Mouse (Mus musculus) gastrocnemius, adult 2 months (tissue): ENCODE results near the gene Spg20. TPM values are rescaled to one million over a fixed set of nuclear protein-coding genes. Genes with fewer than 3 reads are reported as not detected.

Experiments
- DNase-seq: peaks from one replicate; pipeline ENCODE4 v3.0.0; 2022
- H3K27ac ChIP-seq: fragments of 200-600 bp; 2 replicates; pipeline ENCODE4 v1.8.1; 2022; ENCODE audit warnings: mild to moderate bottlenecking
- H3K4me3 ChIP-seq: fragments of 200-600 bp; 2 replicates; pipeline ENCODE4 v1.8.1; 2022; ENCODE audit warnings: mild to moderate bottlenecking, moderate library complexity
- CTCF ChIP-seq: fragments of 200-600 bp; IDR thresholded peaks from 2 replicates; pipeline ENCODE4 v1.8.1; 2022; ENCODE audit warnings: antibody characterized with exemption, mild to moderate bottlenecking, moderate library complexity
- intact Hi-C: fragments of 180-260 bp; cut with DNase I; formaldehyde crosslinking; loops from one replicate; pipeline ENCODE4 v1.15.1; 2025
- long read RNA-seq, 2 experiments: library from polyadenylated mRNA; stranded (forward); transcript quantifications; one replicate each; pipeline ENCODE4 v2.0.0; 2021
- total RNA-seq, 2 experiments: library from RNA; stranded (reverse); gene quantifications; 2 replicates each; pipeline ENCODE4 v1.2.3; 2021

The Spg20 gene
- 10 to 100 TPM; 34.0 to 41.1 TPM for total RNA-seq
- long read RNA-seq, experiment 1, transcript Spg20-202 (8 exons, 3,567 nt): minor isoform, 19 of 69 reads
- long read RNA-seq, experiment 1, transcript Spg20-201 (9 exons, 3,770 nt): major isoform, 45 of 69 reads
- long read RNA-seq, experiment 1, partial matches to known transcripts: 2 of 69 reads
- long read RNA-seq, experiment 1, other reads (novel, unspliced or antisense): 2 of 69 reads
- long read RNA-seq, experiment 2, transcript Spg20-201 (9 exons, 3,770 nt): major isoform, 36 of 53 reads
- long read RNA-seq, experiment 2, transcript Spg20-202 (8 exons, 3,567 nt): minor isoform, 12 of 53 reads
- long read RNA-seq, experiment 2, partial matches to known transcripts: 2 of 53 reads
- long read RNA-seq, experiment 2, other reads (novel, unspliced or antisense): 2 of 53 reads

GRCm38 (mm10) chr3:55111935-55112709 lies at the start of gene Spg20:
TSS of gene Spg20 (plus strand) at chr3:55112108.
- peak; percentile 100 for TF ChIP-seq CTCF
- intact Hi-C loops: loop anchor here (1.0 kb wide), 1 partner anchor 32 kb away; no protein-coding TSS in a partner anchor
- peak; percentile 98 for DNase-seq
- Histone ChIP-seq H3K27ac (peak within 1 kb of the TSS; percentile 95), H3K4me3 (peak within 1 kb of the TSS; percentile 84)

GRCm38 (mm10) chr3:55062653-55063052 lies 49.3 kb upstream of the Spg20 start:
- intact Hi-C loops: loop anchor here (5.0 kb wide), 1 partner anchor 255 kb away; the partner anchor contains the start of gene Rfxap
- Histone ChIP-seq H3K27ac (no peak overlapping the region), H3K4me3 (no peak overlapping the region)
- no peak for TF ChIP-seq CTCF
- DNase-seq: no peak

GRCm38 (mm10) chr3:55064396-55064795 lies 47.5 kb upstream of the Spg20 start:
- intact Hi-C loops: loop anchor here (2.0 to 5.0 kb wide), 2 partner anchors 257 to 330 kb away; partner anchors contain the start of genes Alg5, Exosc8 and Rfxap
- peak; percentile 88 for TF ChIP-seq CTCF

DNA sequence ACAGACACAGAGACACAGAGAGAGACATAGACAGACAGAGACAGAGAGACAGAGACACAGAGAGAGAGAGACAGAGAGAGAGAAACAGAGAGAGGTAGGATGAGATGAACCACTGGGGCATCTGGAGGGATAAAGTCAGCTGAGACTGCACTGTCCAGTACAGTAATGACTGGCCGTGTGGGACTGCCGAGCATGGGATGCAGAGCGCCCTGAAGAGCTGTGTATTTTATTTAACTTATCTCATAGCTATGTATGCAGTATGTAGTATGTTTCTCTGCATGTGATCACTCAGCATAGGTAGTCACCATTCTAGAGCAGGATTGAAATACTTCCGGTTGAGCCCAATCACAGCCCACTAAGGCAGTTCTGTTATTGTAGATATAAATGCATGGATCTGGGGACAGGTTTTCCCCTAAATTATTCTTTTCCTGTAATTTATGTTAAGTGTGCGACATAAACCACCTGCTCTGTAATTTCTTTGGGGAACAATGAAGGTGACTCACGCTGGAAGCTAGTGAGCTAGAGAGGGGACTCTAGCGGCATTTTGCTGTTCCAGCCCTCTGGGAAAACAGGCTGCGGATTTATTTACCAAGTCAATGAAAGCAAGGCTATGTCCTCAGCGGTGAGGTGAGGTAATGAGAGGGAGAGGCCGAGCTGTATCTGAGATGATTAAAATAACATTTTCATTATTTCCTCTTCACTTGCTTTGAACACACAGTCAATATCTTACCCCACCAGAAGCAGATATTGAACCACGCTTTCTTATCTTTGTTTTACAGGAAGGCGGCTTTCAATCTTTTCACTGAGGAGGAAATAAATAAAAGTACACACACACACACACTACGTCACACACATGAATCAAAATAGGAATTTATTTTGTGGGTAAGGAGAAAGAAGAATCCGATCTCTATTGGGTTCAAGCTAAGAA lies 45.9 kb upstream of the Spg20 start:
- DNase-seq: no peak
- no peak overlapping the region for H3K4me3 ChIP-seq
- no peak for TF ChIP-seq CTCF
- intact Hi-C loops: loop anchor here (2.0 kb wide), 1 partner anchor 331 kb away; the partner anchor contains the start of genes Alg5 and Exosc8
- H3K27ac ChIP-seq: no peak overlapping the region

More at GRCm38 (mm10) chr3:55064396-55064795, 47.5 kb upstream of the Spg20 start:
- Histone ChIP-seq H3K4me3 (no peak overlapping the region), H3K27ac (no peak overlapping the region)
- DNase-seq: peak; percentile 74

DNA sequence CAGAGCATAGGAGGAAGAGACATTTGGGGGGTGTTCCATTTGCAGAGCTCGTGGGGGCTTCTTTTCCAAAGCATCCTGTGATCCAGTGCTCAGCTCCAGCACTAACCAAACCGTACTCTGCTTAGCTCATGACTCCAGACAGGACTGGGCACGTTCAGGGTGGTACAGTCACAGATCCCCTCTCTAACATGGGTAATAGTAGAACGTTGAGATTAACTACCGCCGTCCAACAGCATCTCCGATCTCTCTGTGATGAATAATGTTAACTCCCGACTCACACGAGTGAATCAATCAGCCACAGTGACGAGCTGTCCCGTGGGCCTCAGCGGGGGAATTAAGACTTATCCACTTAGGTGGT lies 45.3 kb upstream of the Spg20 start:
- no peak overlapping the region for H3K27ac ChIP-seq
- DNase-seq: no peak
- H3K4me3 ChIP-seq: no peak overlapping the region
- intact Hi-C loops: no loop called here
- TF ChIP-seq CTCF: no peak

DNA sequence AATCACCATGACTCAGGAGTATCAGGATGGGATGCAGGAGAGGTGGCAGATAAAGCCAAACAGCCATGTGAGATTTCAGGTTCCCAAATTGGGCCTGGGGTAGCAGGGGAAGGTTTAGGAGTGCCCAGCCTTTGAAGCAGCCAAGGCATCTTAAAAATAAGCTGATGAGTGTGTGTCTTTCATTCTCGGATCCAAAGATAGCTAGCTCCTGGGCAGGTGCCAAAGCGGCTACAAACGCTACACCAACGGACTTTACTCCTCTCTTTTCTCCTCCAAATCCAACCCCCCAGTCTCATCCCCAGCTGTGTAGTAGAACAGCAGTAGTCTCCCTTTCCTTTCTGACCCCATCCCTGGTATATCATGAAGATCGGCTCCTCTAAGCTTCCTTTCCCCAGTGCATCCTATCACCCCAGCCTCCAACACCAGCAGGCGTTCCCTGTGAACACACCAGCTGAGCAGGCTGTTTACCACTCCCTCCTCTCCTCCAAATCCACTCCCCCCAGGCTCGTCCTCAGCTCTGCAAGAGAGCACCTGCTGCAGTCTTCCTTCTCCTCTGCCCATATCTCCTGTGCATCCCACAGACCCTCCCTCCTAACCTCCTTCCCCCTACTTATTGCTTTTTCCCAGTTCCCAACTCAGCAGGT lies 44.0 kb upstream of the Spg20 start:
- TF ChIP-seq CTCF: no peak
- Histone ChIP-seq H3K4me3 (no peak overlapping the region), H3K27ac (no peak overlapping the region)
- intact Hi-C loops: no loop called here
- no peak for DNase-seq

DNA sequence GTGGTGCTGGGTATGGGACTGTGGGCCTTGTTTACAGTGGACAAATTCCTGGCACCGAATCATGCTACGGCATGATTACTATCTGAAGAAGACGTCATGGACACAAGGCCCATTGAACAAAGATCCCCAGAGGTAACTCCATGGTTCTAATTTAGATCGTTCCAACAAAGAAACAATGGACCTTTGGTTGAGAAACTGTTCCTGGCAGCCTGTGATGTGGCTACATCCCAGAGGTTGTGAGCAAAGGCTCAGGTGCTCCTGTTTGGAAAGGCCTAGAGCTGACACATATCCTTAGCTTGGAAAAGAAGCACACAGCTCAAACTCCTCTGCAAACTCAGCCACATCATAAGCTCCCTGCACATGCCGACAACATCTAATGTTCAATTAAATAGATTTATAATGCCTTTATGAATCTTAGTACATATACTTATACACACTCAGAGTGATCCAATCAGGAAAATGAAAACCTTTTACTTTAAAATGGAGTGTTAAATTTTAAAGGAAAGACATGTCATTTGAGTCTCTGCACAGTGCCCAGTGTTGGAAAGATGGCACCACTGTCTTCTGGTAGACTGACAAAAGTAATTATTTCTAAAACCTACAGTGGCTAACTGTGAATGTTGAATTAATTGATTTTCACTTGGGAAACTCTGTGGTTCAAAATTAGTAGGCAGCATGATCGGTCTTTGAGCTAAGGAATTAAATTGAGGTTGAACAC lies 37.2 kb upstream of the Spg20 start:
- Histone ChIP-seq H3K27ac (no peak overlapping the region), H3K4me3 (no peak overlapping the region)
- intact Hi-C loops: no loop called here
- no peak for DNase-seq
- no peak for TF ChIP-seq CTCF

- H3K4me3 ChIP-seq: no peak overlapping the region
- H3K27ac ChIP-seq: no peak overlapping the region
- TF ChIP-seq CTCF: no peak
- intact Hi-C loops: no loop called here
- DNase-seq: no peak
Observed at GRCm38 (mm10) chr3:55075294-55075648, 36.6 kb upstream of the Spg20 start.

GRCm38 (mm10) chr3:55078233-55078632 lies 33.7 kb upstream of the Spg20 start:
- Histone ChIP-seq H3K4me3 (no peak overlapping the region), H3K27ac (no peak overlapping the region)
- intact Hi-C loops: no loop called here
- no peak for DNase-seq
- no peak for TF ChIP-seq CTCF

DNA sequence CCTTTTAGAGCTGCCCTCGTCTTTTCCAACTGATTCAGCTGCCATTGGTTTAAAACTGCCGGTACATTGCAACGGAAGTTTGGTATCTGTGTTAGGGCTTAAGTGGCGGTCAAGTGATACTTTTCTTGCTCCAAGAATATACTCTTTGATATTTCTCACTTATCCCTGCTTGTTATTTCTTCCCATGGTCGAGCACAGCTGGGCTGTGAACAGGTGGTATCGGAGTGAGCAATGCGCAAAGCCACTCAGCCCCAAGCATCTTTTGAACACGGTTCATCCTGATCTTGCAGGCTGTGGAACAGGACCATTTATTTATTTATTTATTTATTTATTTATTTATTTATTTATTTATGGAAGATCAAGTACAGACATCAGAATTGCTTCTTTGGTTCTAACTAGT lies 32.3 kb upstream of the Spg20 start:
- H3K4me3 ChIP-seq: no peak overlapping the region
- TF ChIP-seq CTCF: no peak
- no peak overlapping the region for H3K27ac ChIP-seq
- intact Hi-C loops: loop anchor here (1.0 to 2.0 kb wide), 3 partner anchors 33 to 277 kb away; partner anchors contain the start of gene Spg20
- DNase-seq: no peak

DNA sequence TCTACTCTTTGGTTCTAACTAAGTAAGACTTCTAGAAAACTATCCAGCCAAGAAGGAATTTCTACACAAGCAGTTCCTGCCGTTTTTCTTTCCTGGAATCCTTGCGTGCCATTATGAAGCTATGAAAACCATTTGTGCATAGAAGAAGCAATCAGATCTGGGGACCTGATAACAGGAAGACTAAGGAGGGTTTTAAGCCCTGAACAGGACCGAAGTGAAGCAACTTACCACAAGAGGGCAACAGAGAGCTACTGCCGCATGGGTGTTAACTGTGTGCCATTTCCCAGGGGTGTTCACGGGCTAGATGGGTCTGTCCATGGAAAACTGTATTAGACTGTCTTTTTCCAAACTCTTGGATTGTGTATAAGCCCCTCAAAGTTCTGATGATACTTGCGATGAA lies 31.9 kb upstream of the Spg20 start:
- intact Hi-C loops: loop anchor here (1.0 to 2.0 kb wide), 3 partner anchors 32 to 277 kb away; partner anchors contain the start of gene Spg20

More for the DNA sequence above, 31.9 kb upstream of the Spg20 start:
- peak; percentile 76 for DNase-seq
- no peak overlapping the region for H3K4me3 ChIP-seq
- no peak overlapping the region for H3K27ac ChIP-seq
- TF ChIP-seq CTCF: no peak; the same call in none of the 2 replicates
